Mouse (Mus musculus): ENCODE results near the gene Tmem198.

Gene Tmem198

DNA sequence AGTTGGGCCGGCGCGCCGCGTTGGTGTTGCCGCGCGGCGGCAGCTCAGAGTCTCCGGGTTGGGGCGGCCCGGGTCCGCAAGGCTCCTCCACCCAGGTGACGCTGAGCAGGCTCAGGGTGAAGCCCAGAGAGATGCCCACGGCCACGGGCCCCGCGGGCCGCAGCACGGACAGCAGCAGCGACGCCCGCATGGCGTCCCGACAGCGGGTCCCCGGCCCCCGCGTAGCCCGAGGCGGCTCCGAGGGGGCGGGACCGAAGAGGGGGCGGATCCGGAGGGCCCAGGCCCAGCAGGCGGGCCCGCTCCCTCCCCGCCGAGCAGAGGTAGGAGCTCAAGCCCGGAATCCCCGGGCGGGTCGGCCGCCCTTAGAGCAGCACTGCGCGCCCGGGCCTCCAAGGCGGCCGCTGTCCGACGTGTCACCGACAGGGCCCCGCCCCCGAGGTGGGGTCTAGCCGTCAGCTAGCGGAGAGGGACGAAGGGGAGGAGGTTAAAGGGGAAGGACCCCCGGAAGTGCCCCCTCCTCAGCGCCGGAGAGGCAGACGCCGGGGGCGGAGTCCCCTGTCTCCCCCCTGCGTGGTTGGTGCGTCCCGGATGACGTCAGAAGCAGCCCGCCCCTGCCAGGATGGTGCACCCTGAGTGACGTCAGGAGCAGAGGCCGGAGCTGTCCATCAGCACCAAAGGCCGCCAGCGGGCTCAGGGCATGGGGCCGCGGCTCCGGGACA lies at the start of gene Tmem198, which contains the start of gene Chpf:
Tmem198 (plus strand) TSS at position 617 of the 719 bp plus-strand sequence.
Chpf (minus strand) TSS at position 392 of the 719 bp plus-strand sequence.
- peak; percentile 96 for DNase-seq (ENCODE audit: low spot score)

DNA sequence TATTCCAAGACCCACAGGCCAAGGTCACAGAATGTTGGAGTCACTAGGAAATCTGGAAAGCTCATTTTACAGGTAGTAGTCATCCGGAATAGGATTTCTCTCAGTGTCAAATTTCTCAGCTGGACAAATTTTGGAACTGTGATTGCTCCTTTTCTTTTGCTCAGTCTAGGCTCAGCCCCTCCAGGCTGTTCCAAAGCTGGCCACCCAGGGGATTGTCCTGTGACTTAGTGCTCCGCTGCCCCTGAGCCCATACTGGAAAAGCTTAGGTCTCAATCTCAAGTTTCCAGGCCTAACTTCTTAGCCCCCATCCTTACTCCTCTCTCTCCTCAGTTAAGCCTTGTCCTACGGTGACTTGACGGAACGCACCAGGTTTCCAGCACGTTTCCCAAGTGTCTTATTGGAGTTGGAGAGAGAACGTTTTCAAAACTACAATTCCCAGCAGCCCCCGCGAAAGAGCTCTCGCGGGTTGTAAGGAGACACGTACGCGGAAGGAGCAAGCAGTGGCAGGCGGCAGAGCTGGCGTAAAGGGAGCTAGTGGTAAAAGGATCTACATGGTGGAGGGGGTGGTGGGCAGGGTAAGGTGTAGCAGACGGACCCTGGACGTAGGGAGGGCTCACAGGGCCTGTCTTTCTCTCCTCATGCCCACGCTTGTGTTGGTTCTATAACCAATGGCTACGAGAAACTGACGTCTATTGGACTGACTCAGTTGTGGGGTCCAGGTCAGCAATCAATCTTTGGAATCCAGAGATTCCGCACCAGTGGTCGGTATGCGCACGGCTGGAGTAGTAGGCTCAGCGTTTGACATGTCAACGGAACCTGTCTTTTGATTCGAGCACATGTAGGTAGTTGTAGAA lies 43.6 kb upstream of the Tmem198 start, which contains the start of gene Gmppa:
Gmppa (plus strand) TSS at position 456 of the 854 bp plus-strand sequence.
- peak; percentile 87 for DNase-seq (ENCODE audit: low spot score)

DNA sequence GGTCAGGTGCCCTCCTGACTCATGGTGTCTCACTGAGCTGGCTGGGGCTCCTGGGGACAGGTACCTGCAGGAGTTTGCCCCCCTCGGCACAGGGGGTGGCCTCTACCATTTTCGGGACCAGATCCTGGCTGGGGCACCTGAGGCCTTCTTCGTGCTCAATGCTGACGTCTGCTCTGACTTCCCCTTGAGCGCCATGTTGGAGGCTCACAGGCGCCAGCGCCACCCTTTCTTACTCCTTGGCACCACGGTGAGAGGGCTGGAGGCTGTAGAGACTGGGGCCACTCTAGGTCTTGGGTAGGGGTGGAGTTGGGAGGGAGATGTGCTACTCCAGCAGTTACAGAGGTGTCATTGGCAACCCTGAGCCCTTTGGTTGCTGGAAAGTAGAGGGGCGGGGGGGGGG lies 40.5 kb upstream of the Tmem198 start:
- DNase-seq (ENCODE audit: low spot score): no peak

DNA sequence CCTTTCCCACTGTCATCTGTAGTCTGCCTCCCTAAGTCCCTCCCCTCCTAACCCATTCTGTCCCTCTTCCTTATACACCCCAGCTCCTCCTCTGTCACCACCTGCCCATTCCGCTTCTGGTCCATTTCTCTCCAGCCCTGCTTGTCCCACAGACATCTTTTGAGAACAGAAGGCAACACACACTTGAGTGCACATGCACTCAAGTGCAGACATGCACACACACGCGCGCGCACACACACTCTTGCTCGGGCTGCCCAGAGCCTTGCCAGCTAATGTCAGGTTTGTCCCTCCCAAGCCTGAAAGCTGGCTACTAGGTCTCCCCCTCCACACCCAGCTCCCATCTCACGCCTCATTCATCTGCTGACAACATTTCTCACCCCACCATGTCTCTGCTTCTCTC lies 38.7 kb upstream of the Tmem198 start:
- no peak for DNase-seq (ENCODE audit: low spot score)

DNA sequence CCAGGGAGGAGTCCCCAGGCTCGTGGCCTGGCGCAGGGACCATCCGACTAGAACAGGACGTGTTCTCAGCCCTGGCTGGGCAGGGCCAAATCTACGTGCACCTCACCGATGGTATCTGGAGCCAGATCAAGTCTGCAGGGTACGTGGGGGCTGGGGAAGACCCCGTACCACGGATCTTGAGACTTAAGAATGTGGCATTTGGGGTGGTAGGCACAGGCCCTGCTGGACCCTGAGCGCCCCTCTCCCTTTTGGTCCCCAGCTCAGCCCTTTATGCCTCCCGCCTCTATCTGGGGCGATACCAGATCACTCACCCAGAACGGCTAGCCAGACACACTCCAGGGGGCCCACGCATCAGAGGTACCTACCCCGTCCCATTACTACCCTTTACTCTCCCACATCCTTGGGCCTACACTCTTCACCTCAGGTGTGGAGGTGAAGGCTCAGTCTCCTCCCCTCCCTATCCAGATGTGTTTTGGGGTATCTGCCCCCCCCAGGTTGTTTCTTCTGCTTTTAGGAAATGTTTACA lies 37.8 kb upstream of the Tmem198 start:
- no peak for DNase-seq (ENCODE audit: low spot score)

DNA sequence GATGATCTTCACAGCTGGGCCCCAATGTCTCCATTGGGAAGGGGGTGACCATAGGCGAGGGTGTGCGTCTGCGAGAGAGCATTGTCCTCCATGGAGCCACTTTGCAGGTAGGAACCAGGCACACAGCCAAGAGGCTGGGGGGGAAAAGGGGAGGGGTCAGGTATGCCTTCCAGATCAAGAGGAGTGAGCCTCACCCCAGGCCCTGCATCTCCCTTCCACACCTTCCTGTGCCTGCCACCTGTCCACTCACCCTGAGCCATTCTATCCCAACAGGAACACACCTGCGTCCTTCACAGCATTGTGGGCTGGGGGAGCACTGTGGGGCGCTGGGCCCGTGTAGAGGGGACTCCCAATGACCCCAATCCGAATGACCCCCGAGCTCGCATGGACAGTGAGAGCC lies 37.2 kb upstream of the Tmem198 start:
- DNase-seq (ENCODE audit: low spot score): no peak

DNA sequence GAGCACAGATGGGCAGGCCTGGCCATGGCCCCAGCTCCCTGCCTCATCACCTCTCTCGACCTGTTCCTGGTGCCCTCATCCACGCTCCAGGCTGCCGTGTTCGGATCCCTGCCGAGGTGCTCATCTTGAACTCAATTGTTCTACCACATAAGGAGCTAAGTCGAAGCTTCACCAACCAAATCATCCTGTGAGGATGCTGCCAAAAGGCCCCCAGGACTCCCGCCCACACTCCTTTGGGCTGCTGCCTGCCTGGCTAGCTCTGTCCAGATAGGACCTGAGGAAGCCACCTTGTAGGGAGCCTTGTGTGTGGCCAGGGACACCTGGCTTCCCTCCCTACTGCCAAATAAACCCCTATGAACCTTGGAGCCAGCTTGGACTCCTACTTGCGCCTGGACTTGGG lies 36.5 kb upstream of the Tmem198 start:
- DNase-seq (ENCODE audit: low spot score): no peak

DNA sequence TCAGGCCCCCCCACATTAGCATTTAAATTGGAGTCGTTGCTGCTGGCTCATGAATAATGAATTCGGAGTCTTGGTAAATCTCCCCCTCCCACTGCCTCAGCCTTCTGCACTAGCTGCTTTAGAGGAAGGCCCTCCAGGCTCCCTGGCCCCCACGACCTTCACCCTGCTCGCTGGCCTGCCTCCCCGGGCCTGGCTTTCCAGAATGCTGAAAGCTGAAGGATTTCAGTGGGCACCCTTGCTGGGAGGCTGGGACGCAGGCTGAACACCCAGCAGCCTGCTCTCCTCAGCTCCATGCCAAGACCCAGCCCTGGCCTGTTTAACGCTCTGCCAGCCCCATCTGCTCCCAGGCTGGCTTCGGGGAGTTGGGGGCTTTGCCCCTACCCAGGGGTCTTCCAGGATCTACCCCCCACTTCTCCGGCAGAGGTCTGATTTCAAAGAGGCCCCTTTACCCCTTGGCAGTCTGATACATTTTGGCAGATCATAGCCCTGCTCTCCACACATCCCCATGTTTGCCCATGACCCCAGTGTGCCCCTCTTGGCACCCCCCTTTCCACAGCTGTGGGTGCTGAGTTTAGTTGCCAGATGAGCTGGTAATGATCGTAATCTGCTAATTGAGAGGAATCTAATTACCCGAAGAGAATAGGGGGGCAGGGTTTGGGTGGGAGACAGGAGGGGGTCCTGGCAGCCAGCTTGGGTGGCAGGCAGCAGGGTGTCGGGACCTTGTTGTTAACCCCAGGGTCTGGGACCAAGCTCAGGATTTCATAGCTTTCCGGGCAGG lies 35.9 kb upstream of the Tmem198 start:
- DNase-seq (ENCODE audit: low spot score): no peak

DNA sequence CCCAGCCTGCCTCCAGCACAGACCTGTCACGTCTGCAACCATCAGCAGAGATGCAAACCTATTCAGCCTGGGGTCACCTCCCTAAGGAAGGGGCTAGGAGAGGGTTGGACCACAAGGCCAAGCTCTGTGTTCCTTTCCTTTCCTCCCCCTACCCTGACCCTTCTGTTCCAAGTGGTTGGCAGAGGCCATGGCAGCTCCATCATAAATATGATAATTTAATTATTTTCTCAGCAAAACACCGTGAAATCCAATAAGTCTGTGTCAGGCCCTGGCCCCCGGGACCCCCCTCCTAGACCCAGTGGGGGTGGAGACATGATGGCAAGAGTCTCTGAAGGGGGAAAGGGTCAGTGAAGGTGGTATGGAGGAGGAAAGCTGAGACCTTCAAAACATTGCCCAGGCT lies 35.1 kb upstream of the Tmem198 start:
- no peak for DNase-seq (ENCODE audit: low spot score)

DNA sequence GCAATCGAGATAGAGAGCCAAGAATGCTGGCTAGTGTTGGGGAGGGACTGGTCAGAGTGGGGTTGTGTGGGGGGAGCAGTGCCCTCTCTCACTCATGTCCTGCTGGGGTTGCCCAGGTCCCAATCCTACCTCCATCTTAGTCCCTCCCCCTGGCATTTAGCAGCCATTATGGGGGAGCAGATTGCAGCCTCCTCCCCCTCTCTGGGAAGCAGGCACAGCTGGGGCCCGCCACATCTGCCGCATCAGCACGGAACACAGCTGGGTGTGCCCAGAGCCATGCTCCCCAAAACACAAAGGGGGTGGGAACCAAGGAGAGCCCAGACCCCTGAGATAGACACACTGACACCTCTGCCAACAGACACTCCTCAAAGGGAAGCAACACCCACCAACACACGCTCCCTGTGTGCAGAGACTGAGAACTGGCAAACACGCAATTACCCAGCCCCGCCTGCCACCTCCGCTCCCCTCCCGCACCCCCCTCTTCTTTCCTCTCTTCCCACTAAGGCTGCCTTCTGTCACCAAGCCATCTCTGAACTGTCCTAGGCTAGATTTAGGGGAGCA lies 34.1 kb upstream of the Tmem198 start:
- no peak for DNase-seq (ENCODE audit: low spot score)

DNA sequence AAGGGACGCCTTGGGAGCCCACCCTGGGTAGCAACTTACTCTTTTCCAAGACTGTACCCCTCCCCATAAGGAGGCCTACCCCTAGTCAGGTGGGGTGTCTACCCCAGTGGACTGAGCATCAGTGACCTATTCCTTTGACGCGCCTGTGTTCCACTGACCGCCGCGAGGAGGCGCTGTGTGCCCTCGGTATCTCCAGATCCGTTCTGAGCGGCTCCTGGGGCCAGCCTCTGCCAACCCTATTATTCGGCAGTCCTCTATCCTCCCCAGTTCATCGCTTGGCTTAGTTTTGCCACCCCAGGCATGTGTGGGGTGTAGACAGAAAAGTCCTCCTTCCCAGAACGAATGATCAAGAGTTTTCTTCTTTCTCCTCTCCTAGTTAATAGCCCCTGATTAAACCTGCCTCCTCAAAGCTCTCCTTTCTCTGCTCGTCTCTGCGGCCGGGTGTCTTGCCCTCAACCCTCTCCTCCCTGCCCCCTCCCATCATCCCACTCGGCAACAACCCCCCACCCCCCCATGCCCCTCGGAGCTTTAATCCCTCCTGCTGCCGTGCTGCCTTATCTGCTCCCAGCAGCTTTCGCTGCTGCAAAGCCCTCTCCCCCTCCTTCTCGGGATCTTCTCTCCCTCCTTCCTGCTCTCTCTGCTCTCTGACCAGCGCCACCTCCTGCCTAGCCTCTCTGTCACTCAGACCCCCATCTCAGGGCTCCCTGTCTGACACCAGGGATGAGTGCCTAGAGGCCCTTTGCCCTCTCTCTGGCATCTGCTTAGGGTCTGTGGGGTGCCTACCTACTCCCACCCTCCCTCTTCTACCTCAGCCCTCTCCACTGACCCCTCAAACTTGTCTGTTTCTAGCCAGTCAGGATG lies 33.4 kb upstream of the Tmem198 start:
- DNase-seq (ENCODE audit: low spot score): peak; percentile 78

DNA sequence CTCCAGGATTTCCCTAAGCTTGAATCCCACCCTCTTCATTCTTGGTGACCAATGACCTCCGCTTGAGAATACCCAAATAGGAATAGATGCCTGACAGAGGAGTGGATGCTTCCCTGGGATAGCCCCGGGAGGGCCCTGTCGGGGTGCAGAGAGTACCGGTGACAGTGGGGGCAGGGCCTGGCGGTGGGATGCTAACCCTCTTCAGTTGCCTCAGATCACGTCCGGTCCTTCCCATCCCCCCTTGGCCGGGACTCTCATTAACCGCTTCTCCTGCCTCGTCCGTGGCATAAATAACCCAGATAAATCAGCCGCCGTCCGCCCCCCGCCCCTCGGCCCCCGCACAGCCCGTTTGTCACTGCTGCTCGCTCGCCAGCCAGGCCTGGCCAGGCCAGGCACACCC lies 32.7 kb upstream of the Tmem198 start:
- no peak for DNase-seq (ENCODE audit: low spot score)

DNA sequence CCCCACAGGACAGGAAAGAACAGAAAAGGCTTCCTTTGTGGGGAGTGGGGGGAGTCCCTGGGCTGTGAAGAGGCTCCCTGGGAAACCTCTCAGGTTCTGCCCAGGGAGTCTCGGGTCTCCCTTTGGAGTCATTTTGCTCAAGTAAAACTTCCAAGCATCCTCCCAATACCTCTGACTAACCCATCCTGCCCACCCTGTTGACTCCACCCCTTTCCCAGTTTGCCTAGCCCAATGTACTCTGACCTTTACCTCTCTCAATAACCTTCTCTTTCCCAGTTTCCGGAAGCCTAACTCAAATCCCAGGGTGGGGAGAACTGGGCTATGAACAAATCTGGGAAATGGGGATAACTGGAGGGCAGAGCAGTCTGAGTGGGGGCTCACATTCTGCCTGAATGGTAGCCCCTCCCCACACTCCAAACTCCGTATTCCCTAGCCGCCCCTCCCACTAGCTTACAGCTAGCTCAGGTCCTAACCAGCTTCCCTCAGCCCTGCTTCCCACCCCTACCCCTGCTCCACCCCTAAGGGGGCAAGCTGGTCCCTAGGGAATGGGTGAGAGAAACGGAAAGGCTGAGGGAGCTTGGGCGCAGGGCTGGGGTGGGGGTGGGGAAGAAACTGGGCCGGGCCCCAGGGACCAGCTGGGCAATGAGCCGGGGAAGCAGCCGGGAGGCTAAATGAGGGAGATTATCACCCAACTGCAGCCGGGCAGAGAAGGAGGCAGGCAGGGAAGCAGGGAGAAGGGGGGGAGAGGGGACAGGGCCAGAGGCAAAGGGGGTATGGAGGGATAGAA lies 31.9 kb upstream of the Tmem198 start:
- no peak for DNase-seq (ENCODE audit: low spot score)

DNA sequence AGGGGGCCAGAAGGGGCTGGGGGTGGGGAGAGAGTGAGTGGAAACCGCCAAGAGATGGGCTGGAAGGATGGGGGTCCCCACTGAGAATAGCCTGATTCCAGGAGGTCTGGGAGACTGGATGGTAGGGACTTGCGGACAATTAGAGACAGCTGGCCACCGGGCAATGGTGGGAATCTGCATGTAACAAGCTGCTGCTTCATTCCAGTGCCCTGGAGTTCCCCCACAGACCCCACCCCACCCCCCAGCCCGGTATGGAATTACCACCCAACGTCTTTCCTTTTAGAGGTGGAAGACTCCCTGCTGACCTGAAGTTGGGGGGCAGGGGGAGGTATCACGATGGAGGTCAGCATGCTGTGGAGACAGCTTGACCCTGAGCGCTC lies 31.3 kb upstream of the Tmem198 start:
- no peak for DNase-seq (ENCODE audit: low spot score)

DNA sequence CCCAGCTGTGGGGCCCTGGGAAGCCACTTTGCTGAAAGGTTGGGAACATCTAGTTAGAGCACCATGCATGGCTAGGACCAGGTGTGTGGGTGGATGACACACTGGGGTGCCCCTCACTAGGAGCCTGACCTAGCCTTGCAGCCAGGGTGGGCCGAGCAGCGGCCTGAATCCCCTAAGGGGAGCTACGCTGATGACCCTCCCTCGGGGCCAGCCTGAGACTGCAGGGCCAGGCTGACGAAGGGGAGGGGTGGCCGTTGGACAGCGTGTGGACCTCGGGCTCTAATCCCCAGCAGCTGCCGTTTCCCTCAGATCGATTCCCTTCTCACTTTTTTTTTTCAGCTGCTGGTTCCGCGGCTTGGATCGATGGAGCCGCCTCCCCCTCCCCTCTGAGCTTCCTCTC lies 30.4 kb upstream of the Tmem198 start:
- no peak for DNase-seq (ENCODE audit: low spot score)

DNA sequence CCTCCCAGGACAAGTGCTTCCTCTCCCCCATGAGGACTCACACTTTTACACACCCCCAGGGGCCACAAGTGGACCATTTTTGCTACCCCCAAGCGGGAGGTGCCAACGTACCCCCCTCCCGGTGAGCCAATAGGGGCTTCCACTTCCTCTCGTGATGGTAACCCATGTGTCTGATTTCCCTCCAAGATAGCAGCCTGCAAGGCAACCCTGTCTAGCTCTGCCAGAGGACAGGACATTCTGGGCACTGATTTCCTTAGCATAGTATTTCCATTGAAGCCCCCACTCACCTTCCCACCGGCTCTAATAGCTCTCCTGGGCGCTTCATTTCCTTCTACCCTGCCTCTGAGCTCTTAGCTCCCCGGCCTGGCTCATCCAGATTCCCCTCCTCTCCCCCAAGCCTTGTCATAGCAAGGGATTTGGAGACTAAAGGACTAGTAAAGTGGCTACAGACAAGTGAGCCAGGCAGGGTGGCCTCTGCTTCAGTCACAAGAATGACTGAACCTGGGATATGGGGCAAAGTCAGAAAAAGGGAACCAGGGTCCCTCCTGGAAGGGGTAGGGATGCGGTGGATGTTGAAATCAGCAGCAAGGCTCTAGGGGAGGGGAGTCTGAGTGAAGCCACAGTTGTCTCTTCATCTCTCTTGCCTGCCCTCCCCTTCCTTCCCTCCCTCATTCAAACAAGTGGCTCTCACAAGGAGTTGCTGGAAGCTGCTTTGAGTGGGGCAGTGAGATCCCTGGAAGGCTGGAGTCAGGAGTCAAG lies 29.8 kb upstream of the Tmem198 start:
- DNase-seq (ENCODE audit: low spot score): no peak

DNA sequence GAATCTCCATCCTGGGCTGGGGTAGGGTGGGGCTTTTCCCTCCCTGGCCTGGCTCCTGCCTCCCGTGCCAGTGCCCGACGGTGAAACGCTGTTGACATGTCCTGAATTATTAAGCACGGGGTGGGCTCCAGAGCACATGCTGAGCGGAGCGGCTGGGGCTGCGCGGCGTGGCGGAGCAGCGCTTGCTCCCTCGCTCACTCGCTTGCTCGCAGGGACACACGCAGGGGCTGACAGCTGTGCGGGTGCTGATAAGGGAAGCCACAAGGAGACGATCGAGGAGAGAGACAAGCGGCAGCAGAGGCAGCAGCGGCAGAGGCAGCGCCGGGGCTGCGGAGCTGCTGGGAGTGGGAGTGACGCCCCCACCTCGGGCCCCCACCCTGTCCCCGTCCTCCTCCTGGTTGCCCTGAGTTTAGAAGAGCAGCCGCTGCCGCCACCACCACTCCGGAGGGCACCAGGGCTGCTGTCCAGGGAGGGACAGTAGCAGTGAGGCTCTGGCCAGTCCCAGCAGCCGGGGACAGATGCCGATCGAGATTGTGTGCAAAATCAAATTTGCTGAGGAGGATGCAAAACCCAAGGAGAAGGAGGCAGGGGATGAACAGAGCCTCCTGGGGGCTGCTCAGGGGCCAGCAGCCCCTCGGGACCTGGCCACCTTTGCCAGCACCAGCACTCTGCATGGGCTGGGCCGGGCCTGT lies 28.9 kb upstream of the Tmem198 start, which contains the start of gene Asic4:
Asic4 (plus strand) TSS at position 123 of the 692 bp plus-strand sequence.
- no peak for DNase-seq (ENCODE audit: low spot score)

DNA sequence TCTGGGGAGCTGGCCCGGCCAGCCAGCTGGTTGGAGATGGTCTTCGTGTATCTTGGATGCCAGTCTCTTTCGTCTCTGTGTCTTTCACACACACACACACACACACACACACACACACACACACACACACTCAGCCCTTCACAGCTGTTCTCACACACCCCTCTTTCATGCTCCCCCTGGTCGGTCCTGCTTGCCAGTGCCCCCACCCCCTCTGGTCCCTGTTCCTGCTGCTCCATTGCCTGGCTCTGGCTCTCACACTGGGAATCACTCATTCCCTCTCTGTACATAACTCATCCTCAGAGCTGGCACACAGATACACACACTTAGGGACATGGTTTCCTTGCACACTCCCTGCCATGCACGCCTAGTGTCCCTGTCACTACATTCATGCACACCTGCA lies 27.4 kb upstream of the Tmem198 start:
- DNase-seq (ENCODE audit: low spot score): no peak

DNA sequence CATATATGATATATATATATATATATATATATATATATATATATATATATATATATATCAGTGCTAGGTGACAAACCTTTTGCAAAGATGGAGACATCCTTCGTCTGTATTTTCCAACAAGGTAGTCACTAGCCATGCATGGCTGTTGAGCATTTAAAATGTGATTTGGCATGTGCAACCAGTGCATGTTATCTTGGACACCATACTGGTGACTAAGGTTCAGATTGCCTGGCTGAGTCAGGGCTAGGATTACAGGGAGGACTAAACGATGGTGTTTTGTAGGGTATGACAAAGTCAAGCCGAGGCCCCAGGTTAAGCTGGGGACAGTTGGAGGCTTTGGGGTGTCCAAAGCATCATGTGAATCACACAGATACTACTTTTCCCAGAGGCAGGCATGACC lies 23.9 kb upstream of the Tmem198 start:
- no peak for DNase-seq (ENCODE audit: low spot score)

All from urinary bladder, postnatal 14 days (tissue).